Mouse (Mus musculus): ENCODE measurements around the gene Eif2ak3.

DNA sequence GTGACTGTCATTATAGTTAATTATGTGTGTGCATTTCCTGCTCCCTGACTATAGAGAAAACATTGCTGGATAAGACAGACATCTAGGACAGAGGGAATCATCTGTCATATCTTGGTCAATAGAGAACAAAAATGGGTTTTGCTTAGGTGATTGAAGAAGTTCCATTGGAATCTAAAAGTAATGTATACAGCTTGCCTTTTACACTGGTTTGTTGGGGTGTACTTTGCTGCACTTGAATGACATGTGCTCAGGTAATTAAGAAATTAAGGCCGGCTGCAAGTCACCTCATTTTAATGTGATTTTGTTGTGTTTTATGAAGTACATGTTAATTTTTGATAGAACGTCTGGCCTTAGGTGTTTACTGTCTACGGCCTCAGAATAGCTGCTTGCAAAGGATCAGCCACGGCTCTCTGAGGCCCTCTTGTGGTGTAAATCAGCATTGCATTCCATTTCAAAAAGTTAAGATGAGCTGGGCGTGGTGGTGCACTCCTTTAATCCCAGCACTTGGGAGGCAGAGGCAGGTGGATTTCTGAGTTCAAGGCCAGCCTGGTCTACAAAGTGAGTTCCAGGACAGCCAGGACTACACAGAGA lies 36.5 kb downstream of the Eif2ak3 start:
- peak; percentile 84 for TF ChIP-seq CTCF (IDR thresholded peaks at IDR 0.05; ENCODE audit: borderline replicate concordance, extremely low read depth, insufficient read depth, insufficient read length)
- no peak for TF ChIP-seq POLR2A (IDR thresholded peaks at IDR 0.05; ENCODE audit: borderline replicate concordance, extremely low read depth, insufficient read depth, insufficient read length, poor library complexity, severe bottlenecking)

Data from brain, embryonic 14.5 days (tissue).